Mouse (Mus musculus) liver, adult (tissue): ENCODE measurements around the gene Cyld.

Experiments
- GATA4 ChIP-seq: IDR thresholded peaks from 2 replicates; pipeline ENCODE4 v1.6.1; 2014; ENCODE audit warnings: mild to moderate bottlenecking, low read length; ENCODE audit not compliant: insufficient replicate concordance

Cyld gene

GRCm38 (mm10) chr8:88696721-88697641 is at the start of gene Cyld:
Cyld (plus strand) TSS chr8:88697028.
- no peak; the same call in 1 of the 2 replicates for TF ChIP-seq GATA4

GRCm38 (mm10) chr8:88648322-88648721 is 48.5 kb upstream of the Cyld start:
- TF ChIP-seq GATA4, result no peak

GRCm38 (mm10) chr8:88650016-88650708 is 46.7 kb upstream of the Cyld start:
- no peak for TF ChIP-seq GATA4

- TF ChIP-seq GATA4, result 0 out of 2 replicates have a peak, but pooled peaks have one; percentile 19
These were observed 45.7 kb upstream of the Cyld start for GRCm38 (mm10) chr8:88651122-88651521.

GRCm38 (mm10) chr8:88655334-88655733 is 41.5 kb upstream of the Cyld start:
- no peak for TF ChIP-seq GATA4

- no peak for TF ChIP-seq GATA4
These were observed 37.0 kb upstream of the Cyld start for GRCm38 (mm10) chr8:88659873-88660272.

GRCm38 (mm10) chr8:88662401-88662821 is 34.4 kb upstream of the Cyld start:
- TF ChIP-seq GATA4, result no peak

- no peak for TF ChIP-seq GATA4
These were observed 32.7 kb upstream of the Cyld start for GRCm38 (mm10) chr8:88664121-88664520.

GRCm38 (mm10) chr8:88664947-88665346 is 31.9 kb upstream of the Cyld start:
- TF ChIP-seq GATA4, result no peak

GRCm38 (mm10) chr8:88666435-88666834 is 30.4 kb upstream of the Cyld start:
- no peak for TF ChIP-seq GATA4

- no peak for TF ChIP-seq GATA4
These were observed 28.3 kb upstream of the Cyld start for GRCm38 (mm10) chr8:88668400-88669086.

- TF ChIP-seq GATA4, result no peak
These were observed 26.0 kb upstream of the Cyld start for GRCm38 (mm10) chr8:88670782-88671181.

GRCm38 (mm10) chr8:88671575-88671974 is 25.3 kb upstream of the Cyld start:
- TF ChIP-seq GATA4, result no peak

GRCm38 (mm10) chr8:88673859-88674258 is 23.0 kb upstream of the Cyld start:
- TF ChIP-seq GATA4, result no peak

- TF ChIP-seq GATA4, result no peak
These were observed 21.3 kb upstream of the Cyld start for GRCm38 (mm10) chr8:88675372-88676165.
